Mouse (Mus musculus) spleen, adult 2 months (tissue): ENCODE data around the gene P4ha2. TPM values are rescaled to one million over a fixed set of nuclear protein-coding genes. Genes with fewer than 3 reads are reported as not detected.

ENCODE experiments used
- DNase-seq, 2 experiments: peaks; one replicate each; pipeline versions ENCODE4 v3.0.0 to v3.0.0-alpha.2; 2012 to 2021; ENCODE audit warnings: low spot score in 2 of 2, low read depth in 1 of 2
- H3K27ac ChIP-seq: fragments of 200-500 bp; 2 replicates; pipeline ENCODE4 v1.5.1; 2012; ENCODE audit warnings: low read length, inconsistent platforms; ENCODE audit not compliant: insufficient read depth
- H3K27me3 ChIP-seq: fragments of 200-500 bp; 2 replicates; pipeline ENCODE4 v1.6.1; 2012; ENCODE audit warnings: mild to moderate bottlenecking, moderate library complexity, low read length, inconsistent platforms; ENCODE audit not compliant: control insufficient read depth, insufficient read depth
- H3K36me3 ChIP-seq: fragments of 200-500 bp; 2 replicates; pipeline ENCODE4 v1.6.1; 2012; ENCODE audit warnings: mild to moderate bottlenecking, low read length, inconsistent platforms; ENCODE audit not compliant: control insufficient read depth, insufficient read depth
- H3K4me1 ChIP-seq: fragments of 200-500 bp; 2 replicates; pipeline ENCODE4 v1.6.1; 2011; ENCODE audit warnings: inconsistent platforms; ENCODE audit not compliant: control insufficient read depth, insufficient read depth, insufficient read length
- H3K4me3 ChIP-seq: fragments of 200-500 bp; 2 replicates; pipeline ENCODE4 v1.5.1; 2011; ENCODE audit warnings: mild to moderate bottlenecking, inconsistent platforms; ENCODE audit not compliant: insufficient read depth, insufficient read length; ENCODE audit errors: extremely low read depth
- CTCF ChIP-seq: fragments of 200-500 bp; IDR thresholded peaks from 2 replicates; pipeline ENCODE4 v1.5.1; 2011; ENCODE audit warnings: mild to moderate bottlenecking, inconsistent platforms; ENCODE audit not compliant: insufficient read depth, insufficient read length, insufficient replicate concordance; ENCODE audit errors: extremely low read depth
- POLR2A ChIP-seq: fragments of 200-500 bp; IDR thresholded peaks from 2 replicates; pipeline ENCODE4 v1.6.1; 2011; ENCODE audit warnings: low read depth, low read length, inconsistent platforms
- WGBS: fragments of 180-500 bp; shearing (Covaris S2); methylation state at CpG from one replicate; pipeline ENCODE4 v1.1.7; 2018; 5-methylcytosine and 5-hydroxymethylcytosine counted together
- polyA plus RNA-seq: library from polyadenylated mRNA; depleted of rRNA; stranded (reverse); fragments of >200 nt; gene quantifications from 2 replicates; pipeline ENCODE4 v1.2.3, GENCODE M21; 2012; rRNA removed

Gene P4ha2
- polyA plus RNA-seq, 1 experiment = 2.8 TPM

DNA sequence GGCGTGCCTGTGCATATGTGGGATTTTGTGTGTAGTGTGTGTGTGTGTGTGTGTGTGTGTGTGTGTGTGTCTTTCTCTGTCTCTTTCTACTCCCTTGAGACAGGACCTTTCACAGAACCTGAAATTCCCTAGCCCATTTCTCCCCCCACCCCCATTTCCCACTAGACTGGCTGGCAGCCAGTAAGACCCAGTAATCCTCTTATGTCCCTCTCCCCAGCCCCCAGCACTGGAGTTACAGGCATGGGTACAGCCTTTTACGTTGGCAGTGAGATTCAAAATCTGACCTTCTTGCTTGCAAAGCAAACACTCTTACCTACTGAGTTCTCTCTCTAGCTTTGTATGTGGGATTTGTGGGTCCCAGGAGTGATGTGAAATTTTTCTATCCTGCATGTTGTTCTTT lies 75.0 kb downstream of the P4ha2 start:
- no peak for TF ChIP-seq CTCF
- TF ChIP-seq POLR2A = no peak
- no peaks in the 10 kb centered on the region for H3K36me3 ChIP-seq
- WGBS = 84% methylated on average over 2 of the region's 2 CpGs
- no peaks in the 10 kb centered on the region for H3K27me3 ChIP-seq
- no peaks in the 10 kb centered on the region; the same call in 1 of the 2 replicates for H3K4me1 ChIP-seq
- DNase-seq = no peak
- H3K27ac ChIP-seq = no peak overlapping the region
- no peak overlapping the region for H3K4me3 ChIP-seq

Other genes starting within 250 kb of the P4ha2 start
- 6.9 and 8.1 TPM in 2 replicates for gene Gm12216, start 240.8 kb upstream of the P4ha2 start, polyA plus RNA-seq
- gene Slc22a5, start 208.4 kb upstream of the P4ha2 start, polyA plus RNA-seq = 8.9 and 10.3 TPM in 2 replicates
- 1.6 and 1.8 TPM in 2 replicates for gene Slc22a21, start 119.8 kb upstream of the P4ha2 start, polyA plus RNA-seq
- gene Slc22a4, start 72.0 kb upstream of the P4ha2 start, polyA plus RNA-seq = 4.6 and 5.4 TPM in 2 replicates
- gene Pdlim4, start 31.1 kb upstream of the P4ha2 start, polyA plus RNA-seq = 53.3 and 73.3 TPM in 2 replicates
- gene Csf2, start 149.6 kb downstream of the P4ha2 start, polyA plus RNA-seq = 0.15 TPM in 1 of 2 replicates, not detected in the other
- not detected in 2 replicates for gene Il3, start 167.2 kb downstream of the P4ha2 start, polyA plus RNA-seq
- 1.1 and 1.3 TPM in 2 replicates for gene Acsl6, start 203.7 kb downstream of the P4ha2 start, polyA plus RNA-seq